Mouse (Mus musculus) urinary bladder, adult 18-20 months (tissue): ENCODE results near the gene Madcam1.
A peak's percentile ranks its signal among the peaks of the same experiment; 100 is the strongest.

Experiments
- DNase-seq, 2 experiments: peaks; one replicate each; pipeline ENCODE4 v3.0.0; 2022; ENCODE audit warnings: low spot score in 2 of 2, mixed read lengths in 2 of 2

Madcam1 gene

DNA sequence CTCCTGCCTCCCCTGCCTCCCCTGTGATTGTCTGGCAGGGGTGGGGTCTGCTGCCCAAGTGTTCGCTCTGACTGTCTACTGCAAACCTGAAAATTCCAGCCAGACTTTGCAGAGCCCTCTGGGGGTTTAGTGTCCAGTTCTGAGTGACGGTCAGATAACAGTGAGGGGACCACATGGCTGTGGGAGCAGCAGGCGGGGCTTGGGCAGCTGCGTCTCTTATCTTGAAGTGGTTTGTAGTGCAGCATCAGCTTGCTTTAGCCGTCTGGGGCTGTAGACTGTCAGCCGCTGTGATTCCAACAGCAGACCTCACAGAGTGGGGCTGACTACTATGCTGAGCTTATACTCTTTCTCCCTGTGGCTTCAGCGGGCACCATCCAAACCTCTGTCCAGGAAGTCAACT, 44.9 kb downstream of the Madcam1 start:
- no peak for DNase-seq

DNA sequence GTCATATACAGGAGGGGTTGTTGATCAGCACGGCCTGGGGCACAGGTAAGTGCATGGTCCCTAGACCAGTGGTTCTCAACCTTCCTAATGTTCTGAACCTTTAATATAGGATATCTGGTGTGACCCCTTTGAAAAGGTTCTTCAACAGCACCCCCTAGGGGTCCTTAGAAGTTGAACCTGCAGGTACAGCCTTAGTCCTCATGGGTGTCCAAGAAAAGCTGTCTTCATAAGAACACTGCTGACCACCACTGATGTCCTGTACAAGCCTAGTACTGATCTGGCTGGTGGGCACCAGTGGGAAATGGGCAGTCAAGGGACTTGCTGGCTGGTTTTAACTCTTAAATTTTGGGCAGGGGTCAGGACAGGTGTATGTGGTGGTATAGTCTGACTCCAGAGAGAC, 47.7 kb downstream of the Madcam1 start:
- DNase-seq, result no peak

DNA sequence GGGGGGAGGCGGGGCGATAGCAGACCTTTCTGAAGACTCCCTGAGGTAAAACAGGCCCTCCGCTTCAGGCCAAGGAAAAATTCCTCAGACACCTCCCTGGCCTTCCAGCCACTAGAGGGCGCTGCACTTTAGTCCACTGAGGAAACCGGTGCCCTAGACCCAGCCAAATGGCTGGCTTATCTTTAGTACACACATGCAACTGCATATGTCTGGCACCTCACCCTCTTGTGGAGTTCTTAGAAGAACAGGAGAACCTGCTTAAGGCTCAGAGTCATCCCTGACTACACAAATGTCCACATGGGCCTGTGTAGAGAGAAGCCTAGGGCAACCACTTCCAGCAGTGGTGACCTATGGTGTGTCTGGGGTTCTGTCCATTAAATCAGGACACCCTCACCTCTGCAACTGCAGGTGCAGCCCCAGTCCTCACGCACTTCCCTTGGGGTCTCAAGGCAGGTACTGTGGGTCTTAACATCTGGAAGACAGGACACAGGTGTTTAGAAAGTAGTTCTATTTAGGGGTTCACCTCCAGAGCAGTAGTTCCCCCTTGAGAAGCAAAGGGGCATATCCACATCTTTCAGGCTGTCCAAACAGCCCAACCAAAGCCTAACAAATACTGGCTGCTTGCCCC, 48.3 kb downstream of the Madcam1 start:
- DNase-seq, result peak in 1 of 2 experiments; percentile 60

DNA sequence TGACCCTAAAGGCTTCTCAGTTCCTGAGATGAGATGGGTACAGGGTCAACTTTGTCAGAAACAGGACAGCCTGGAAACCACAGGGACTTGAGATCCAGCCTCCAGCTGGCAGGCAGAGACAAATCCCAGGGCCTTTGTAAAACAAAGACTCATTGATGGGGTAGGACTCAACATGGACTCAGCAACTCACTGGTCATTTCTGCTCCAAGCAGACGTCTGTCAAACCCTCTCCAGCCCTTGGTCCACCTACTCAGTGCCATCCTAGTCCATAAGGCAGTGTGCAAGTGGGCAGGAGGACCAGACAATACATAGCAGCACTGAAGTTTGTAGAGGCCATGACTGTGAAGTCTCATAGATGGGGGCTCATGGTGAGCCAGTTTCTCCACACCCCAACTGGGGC, 48.8 kb downstream of the Madcam1 start:
- no peak for DNase-seq

DNA sequence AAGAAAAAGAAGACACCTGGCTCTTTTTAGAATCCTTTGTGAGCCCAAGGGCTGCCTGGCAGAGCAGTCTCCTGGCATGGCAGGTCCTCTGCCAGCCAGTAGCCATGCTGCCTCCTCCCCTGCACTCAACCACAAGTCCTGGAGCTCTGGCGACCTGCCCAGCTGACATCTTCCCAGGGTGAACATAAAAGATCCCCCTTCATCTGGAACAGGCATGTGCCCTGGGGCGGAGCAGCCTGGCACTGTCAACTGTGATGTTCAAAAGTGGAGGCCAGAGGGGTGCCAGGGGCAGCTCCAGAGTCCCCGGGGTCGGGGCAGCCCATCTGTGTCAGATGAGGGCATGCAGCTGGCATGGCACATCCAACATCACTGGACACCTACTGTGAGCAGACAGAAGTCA, 50.6 kb downstream of the Madcam1 start:
- no peak for DNase-seq

DNA sequence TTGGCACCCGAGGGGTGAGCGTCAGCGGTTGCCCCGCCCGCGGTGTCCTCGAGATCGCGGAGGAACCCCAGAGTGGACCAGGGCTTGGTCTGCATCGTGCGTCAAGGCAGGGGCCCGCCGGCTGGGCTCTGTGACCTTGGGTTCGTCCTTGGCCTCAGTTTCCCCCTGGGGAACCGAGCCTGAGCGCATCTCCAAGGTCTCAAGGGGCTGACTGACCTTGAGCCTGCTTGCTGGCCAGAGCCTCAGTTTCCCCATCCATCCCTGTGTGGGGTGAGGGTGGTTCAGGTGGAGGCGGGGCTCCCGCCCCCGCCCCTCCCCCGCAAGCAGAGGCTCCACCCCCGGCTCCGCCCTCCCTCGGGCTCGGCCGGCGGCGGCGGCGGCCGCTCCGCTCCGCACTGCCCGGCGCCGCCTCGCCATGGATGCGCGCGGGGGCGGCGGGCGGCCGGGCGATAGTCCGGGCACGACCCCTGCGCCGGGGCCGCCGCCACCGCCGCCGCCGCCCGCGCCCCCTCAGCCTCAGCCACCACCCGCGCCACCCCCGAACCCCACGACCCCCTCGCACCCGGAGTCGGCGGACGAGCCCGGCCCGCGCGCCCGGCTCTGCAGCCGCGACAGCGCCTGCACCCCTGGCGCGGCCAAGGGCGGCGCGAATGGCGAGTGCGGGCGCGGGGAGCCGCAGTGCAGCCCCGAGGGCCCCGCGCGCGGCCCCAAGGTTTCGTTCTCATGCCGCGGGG, 52.1 kb downstream of the Madcam1 start, which contains the start of gene Hcn2:
Gene Hcn2 (plus strand): TSS at position 381 of the 734 bp plus-strand sequence.
- DNase-seq, result no peak

DNA sequence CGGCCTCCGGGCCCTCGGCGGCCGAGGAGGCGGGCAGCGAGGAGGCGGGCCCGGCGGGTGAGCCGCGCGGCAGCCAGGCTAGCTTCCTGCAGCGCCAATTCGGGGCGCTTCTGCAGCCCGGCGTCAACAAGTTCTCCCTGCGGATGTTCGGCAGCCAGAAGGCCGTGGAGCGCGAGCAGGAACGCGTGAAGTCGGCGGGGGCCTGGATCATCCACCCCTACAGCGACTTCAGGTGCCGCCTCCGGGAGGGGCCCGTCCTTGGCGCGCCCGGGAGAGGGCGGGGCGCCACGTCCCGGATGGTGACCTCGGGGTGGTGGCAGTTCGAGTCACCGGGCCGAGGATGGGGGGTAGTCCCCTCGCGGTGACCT, 52.6 kb downstream of the Madcam1 start:
- DNase-seq, result no peak

DNA sequence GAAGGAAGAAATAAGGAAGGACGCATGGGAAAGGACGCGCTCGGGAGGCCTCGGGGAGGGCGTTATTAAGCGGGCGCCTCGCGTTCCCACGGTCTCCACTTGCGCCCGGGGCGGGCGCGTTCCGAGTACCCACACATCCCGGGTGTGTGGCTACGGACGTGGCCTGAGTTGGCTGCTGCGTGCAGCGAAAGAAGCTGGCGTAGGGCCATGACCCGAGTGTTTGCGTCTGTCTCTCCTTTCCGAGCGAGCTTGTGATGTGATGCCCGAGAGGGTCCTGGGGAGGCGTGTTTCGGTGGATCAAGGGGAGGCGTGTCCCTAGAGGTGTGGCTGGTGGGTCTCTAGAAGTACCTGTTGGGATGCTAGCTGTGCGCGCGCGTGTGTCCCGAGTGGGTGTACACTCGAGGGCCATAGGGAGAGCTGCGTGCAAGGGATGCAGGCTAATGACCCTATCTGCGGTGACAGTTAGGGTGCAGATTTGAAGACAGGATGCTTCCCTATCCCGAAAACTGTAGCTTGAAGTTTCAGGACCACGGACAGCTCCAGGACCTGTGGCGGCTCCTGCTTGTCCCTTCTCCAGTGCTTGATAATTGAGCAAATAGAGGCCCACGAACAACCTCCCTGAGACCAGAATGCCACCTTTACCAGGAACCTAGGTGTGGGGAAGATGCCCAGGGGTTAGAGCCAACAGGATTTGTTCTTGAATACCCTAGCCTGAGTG, 53.4 kb downstream of the Madcam1 start:
- peak; percentile 50 to 66 for DNase-seq
